Mouse (Mus musculus): ENCODE data around the gene Otog.

GRCm38 (mm10) chr7:46327896-46328295 lies 87.1 kb downstream of the Otog start:
- TF ChIP-seq CTCF (IDR thresholded peaks at IDR 0.05; ENCODE audit: control insufficient read depth, insufficient read depth, insufficient replicate concordance, low read depth, low read length): no peak
- TF ChIP-seq POLR2A (IDR thresholded peaks at IDR 0.05; ENCODE audit: control insufficient read depth, low read depth, low read length): no peak

All from testis, adult 2 months (tissue).